Mouse (Mus musculus) intestine, embryonic 15.5 days (tissue): ENCODE measurements at regions not wholly inside any gene's neighbourhood (a gene's known extent, or its start where the extent isn't known, plus 50 kb on each side); places are given as distances from the start of the nearest gene placed in this dataset.

Source experiments
- ATAC-seq: fragments of 200-750 bp; cut with Nextera tagmentation; 2 replicates; pipeline ENCODE4 v1.8.0; 2017; ENCODE audit warnings: moderate TSS enrichment, moderate library complexity
- H3K27ac ChIP-seq: fragments of 300-500 bp; sonication (generic); 2 replicates; pipeline ENCODE4 v1.5.1; 2015; ENCODE audit warnings: mild to moderate bottlenecking, inconsistent platforms
- H3K27me3 ChIP-seq: fragments of 300-500 bp; sonication (generic); replicated peaks from 2 replicates; pipeline ENCODE4 v1.6.1; 2015; ENCODE audit warnings: inconsistent platforms
- H3K36me3 ChIP-seq: fragments of 300-500 bp; sonication (generic); 2 replicates; pipeline ENCODE4 v1.6.1; 2015; ENCODE audit warnings: inconsistent platforms
- H3K4me1 ChIP-seq: fragments of 300-500 bp; sonication (generic); replicated peaks from 2 replicates; pipeline ENCODE4 v1.6.1; 2015; ENCODE audit warnings: inconsistent platforms
- H3K4me2 ChIP-seq: fragments of 300-500 bp; sonication (generic); replicated peaks from 2 replicates; pipeline ENCODE4 v1.6.1; 2015; ENCODE audit warnings: mild to moderate bottlenecking, inconsistent platforms
- H3K4me3 ChIP-seq: fragments of 300-500 bp; sonication (generic); replicated peaks from 2 replicates; pipeline ENCODE4 v1.5.1; 2015; ENCODE audit warnings: inconsistent platforms
- H3K9ac ChIP-seq: fragments of 300-500 bp; sonication (generic); 2 replicates; pipeline ENCODE4 v1.6.1; 2015; ENCODE audit warnings: inconsistent platforms
- H3K9me3 ChIP-seq: fragments of 300-500 bp; sonication (generic); 2 replicates; pipeline ENCODE4 v1.6.1; 2016; ENCODE audit warnings: inconsistent platforms
- WGBS: fragments of 180-500 bp; shearing (Covaris S2); methylation state at CpG from one replicate; pipeline ENCODE4 v1.1.7; 2015; 5-methylcytosine and 5-hydroxymethylcytosine counted together

GRCm38 (mm10) chr5:119329371-119329770 is 341.1 kb upstream of the Tbx3 start:
- no peak overlapping the region for H3K27ac ChIP-seq
- H3K4me2 ChIP-seq: no peak overlapping the region
- no peaks in the 10 kb centered on the region; the same call in 1 of the 2 replicates for H3K4me1 ChIP-seq
- 87% methylated on average over 10 of the region's 10 CpGs for WGBS
- H3K36me3 ChIP-seq: no peaks in the 10 kb centered on the region
- H3K4me3 ChIP-seq: no peak overlapping the region
- ATAC-seq: no peak
- H3K9ac ChIP-seq: no peak overlapping the region
- no peaks in the 10 kb centered on the region for H3K9me3 ChIP-seq
- no peaks in the 10 kb centered on the region for H3K27me3 ChIP-seq

- no peak for ATAC-seq
- 78% methylated on average over 6 of the region's 6 CpGs for WGBS
- H3K4me3 ChIP-seq: no peak overlapping the region
- no peaks in the 10 kb centered on the region for H3K9me3 ChIP-seq
- no peaks in the 10 kb centered on the region for H3K36me3 ChIP-seq
- H3K27me3 ChIP-seq: no peaks in the 10 kb centered on the region
- no peak overlapping the region for H3K27ac ChIP-seq
- no peak overlapping the region for H3K4me2 ChIP-seq
- no peaks in the 10 kb centered on the region for H3K4me1 ChIP-seq
- H3K9ac ChIP-seq: no peak overlapping the region
These were observed 340.6 kb upstream of the Tbx3 start for GRCm38 (mm10) chr5:119329860-119330259.

- H3K4me3 ChIP-seq: no peak overlapping the region
These were observed 339.0 kb upstream of the Tbx3 start for GRCm38 (mm10) chr5:119331461-119331860.

GRCm38 (mm10) chr5:119332621-119333020 is 337.8 kb upstream of the Tbx3 start:
- Histone ChIP-seq H3K27me3 (no peaks in the 10 kb centered on the region), H3K4me1 (no peaks in the 10 kb centered on the region), H3K27ac (no peak overlapping the region), H3K4me2 (no peak overlapping the region), H3K9ac (no peak overlapping the region), H3K4me3 (no peak overlapping the region), H3K36me3 (no peaks in the 10 kb centered on the region), H3K9me3 (no peaks in the 10 kb centered on the region)
- peak; percentile 69 for ATAC-seq
- 17% methylated on average over 7 of the region's 7 CpGs for WGBS

More at GRCm38 (mm10) chr5:119331461-119331860, 339.0 kb upstream of the Tbx3 start:
- no peaks in the 10 kb centered on the region for H3K9me3 ChIP-seq
- no peak overlapping the region for H3K9ac ChIP-seq
- H3K4me2 ChIP-seq: no peak overlapping the region
- no peaks in the 10 kb centered on the region for H3K36me3 ChIP-seq
- WGBS: 44% methylated on average over 3 of the region's 3 CpGs
- H3K27ac ChIP-seq: no peak overlapping the region
- H3K27me3 ChIP-seq: no peaks in the 10 kb centered on the region
- H3K4me1 ChIP-seq: no peaks in the 10 kb centered on the region
- ATAC-seq: no peak

- Histone ChIP-seq H3K4me3 (no peak overlapping the region), H3K9me3 (no peaks in the 10 kb centered on the region), H3K27ac (no peak overlapping the region), H3K4me1 (no peaks in the 10 kb centered on the region), H3K27me3 (no peaks in the 10 kb centered on the region), H3K36me3 (no peaks in the 10 kb centered on the region), H3K9ac (no peak overlapping the region), H3K4me2 (no peak overlapping the region)
- no peak for ATAC-seq
- 96% methylated on average over 2 of the region's 2 CpGs for WGBS
These were observed 335.3 kb upstream of the Tbx3 start for GRCm38 (mm10) chr5:119335211-119335610.

- H3K27me3 ChIP-seq: no peaks in the 10 kb centered on the region
- no peak overlapping the region for H3K4me2 ChIP-seq
- H3K9ac ChIP-seq: no peak overlapping the region
- no peak overlapping the region for H3K4me3 ChIP-seq
- H3K4me1 ChIP-seq: no peaks in the 10 kb centered on the region
- no peak overlapping the region for H3K27ac ChIP-seq
- no peaks in the 10 kb centered on the region for H3K9me3 ChIP-seq
- no peaks in the 10 kb centered on the region for H3K36me3 ChIP-seq
- 49% methylated on average over 6 of the region's 6 CpGs for WGBS
- no peak for ATAC-seq
These were observed 334.5 kb upstream of the Tbx3 start for GRCm38 (mm10) chr5:119335979-119336378.

GRCm38 (mm10) chr5:119337739-119338138 is 332.7 kb upstream of the Tbx3 start:
- H3K4me3 ChIP-seq: no peak overlapping the region
- no peak overlapping the region for H3K4me2 ChIP-seq
- no peak overlapping the region for H3K9ac ChIP-seq
- no peaks in the 10 kb centered on the region for H3K27me3 ChIP-seq
- ATAC-seq: no peak
- H3K27ac ChIP-seq: no peak overlapping the region
- H3K9me3 ChIP-seq: no peaks in the 10 kb centered on the region
- 87% methylated on average over 4 of the region's 4 CpGs for WGBS
- no peaks in the 10 kb centered on the region for H3K4me1 ChIP-seq
- no peaks in the 10 kb centered on the region for H3K36me3 ChIP-seq

- Histone ChIP-seq H3K9ac (no peak overlapping the region), H3K36me3 (no peaks in the 10 kb centered on the region), H3K4me3 (no peak overlapping the region), H3K27ac (no peak overlapping the region), H3K27me3 (no peaks in the 10 kb centered on the region), H3K9me3 (no peaks in the 10 kb centered on the region), H3K4me2 (no peak overlapping the region), H3K4me1 (no peaks in the 10 kb centered on the region)
- WGBS: 92% methylated on average over 6 of the region's 6 CpGs
- no peak for ATAC-seq
These were observed 331.8 kb upstream of the Tbx3 start for GRCm38 (mm10) chr5:119338711-119339110.

GRCm38 (mm10) chr5:119348303-119348702 is 322.2 kb upstream of the Tbx3 start:
- H3K9me3 ChIP-seq: no peaks in the 10 kb centered on the region
- H3K4me3 ChIP-seq: no peak overlapping the region
- H3K4me2 ChIP-seq: no peak overlapping the region
- H3K27ac ChIP-seq: no peak overlapping the region
- H3K9ac ChIP-seq: no peak overlapping the region
- H3K4me1 ChIP-seq: 0 out of 2 replicates have a peak, but pooled peaks cover 2% of the 10 kb centered on the region
- no peaks in the 10 kb centered on the region for H3K27me3 ChIP-seq
- WGBS: 49% methylated on average over 4 of the region's 4 CpGs
- no peak for ATAC-seq
- H3K36me3 ChIP-seq: no peaks in the 10 kb centered on the region

- 0 out of 2 replicates have a peak, but pooled peaks cover 2% of the 10 kb centered on the region for H3K4me1 ChIP-seq
- H3K4me2 ChIP-seq: no peak overlapping the region
- no peaks in the 10 kb centered on the region for H3K9me3 ChIP-seq
- H3K27ac ChIP-seq: no peak overlapping the region
- H3K27me3 ChIP-seq: no peaks in the 10 kb centered on the region
- H3K36me3 ChIP-seq: no peaks in the 10 kb centered on the region
- H3K9ac ChIP-seq: no peak overlapping the region
- 70% methylated on average over 6 of the region's 6 CpGs for WGBS
- no peak for ATAC-seq
- no peak overlapping the region for H3K4me3 ChIP-seq
These were observed 321.1 kb upstream of the Tbx3 start for GRCm38 (mm10) chr5:119349395-119349794.

GRCm38 (mm10) chr5:119350325-119350915 is 320.0 kb upstream of the Tbx3 start:
- no peak for ATAC-seq
- H3K4me2 ChIP-seq: no peak overlapping the region
- 0 out of 2 replicates have a peak, but pooled peaks cover 2% of the 10 kb centered on the region for H3K4me1 ChIP-seq
- no peak overlapping the region for H3K27ac ChIP-seq
- no peaks in the 10 kb centered on the region for H3K36me3 ChIP-seq
- no peak overlapping the region for H3K4me3 ChIP-seq
- H3K27me3 ChIP-seq: no peaks in the 10 kb centered on the region
- 26% methylated on average over 8 of the region's 8 CpGs for WGBS
- no peak overlapping the region for H3K9ac ChIP-seq
- no peaks in the 10 kb centered on the region for H3K9me3 ChIP-seq

- Histone ChIP-seq H3K9ac (no peak overlapping the region), H3K4me2 (no peak overlapping the region), H3K27ac (no peak overlapping the region), H3K9me3 (no peaks in the 10 kb centered on the region), H3K4me3 (no peak overlapping the region), H3K36me3 (no peaks in the 10 kb centered on the region), H3K4me1 (0 out of 2 replicates have a peak, but pooled peaks cover 8% of the 10 kb centered on the region), H3K27me3 (no peaks in the 10 kb centered on the region)
- ATAC-seq: no peak
- 90% methylated on average over 10 of the region's 10 CpGs for WGBS
These were observed 315.0 kb upstream of the Tbx3 start for GRCm38 (mm10) chr5:119355471-119355870.

GRCm38 (mm10) chr5:119356051-119356450 is 314.4 kb upstream of the Tbx3 start:
- Histone ChIP-seq H3K27ac (no peak overlapping the region), H3K36me3 (no peaks in the 10 kb centered on the region), H3K4me3 (no peak overlapping the region), H3K4me2 (no peak overlapping the region), H3K4me1 (peaks cover 8% of the 10 kb centered on the region; the same call in 1 of the 2 replicates), H3K9me3 (no peaks in the 10 kb centered on the region), H3K27me3 (no peaks in the 10 kb centered on the region), H3K9ac (no peak overlapping the region)
- ATAC-seq: no peak
- 44% methylated on average over 5 of the region's 5 CpGs for WGBS
